Mouse (Mus musculus): ENCODE data around the gene Samd4b. TPM values are rescaled to one million over a fixed set of nuclear protein-coding genes. Genes with fewer than 3 reads are reported as not detected.
A peak's percentile ranks its signal among the peaks of the same experiment; 100 is the strongest.
"Not testable (repeated sequence)": the region's sequence is repeated elsewhere in the genome, so short reads cannot be mapped to it uniquely, and the experiment has no call there.

Gene Samd4b
- polyA plus RNA-seq, 1 experiment from 2014 or later: 26.8 TPM

GRCm38 (mm10) chr7:28619098-28619715 lies 21.3 kb upstream of the Samd4b start:
- Histone ChIP-seq H3K4me2 (replicated peaks) (no peak overlapping the region), H3K9me3 (ENCODE audit: control insufficient read depth, low read length) (no peaks in the 10 kb centered on the region), H3K4me1 (replicated peaks; ENCODE audit: control insufficient read depth, insufficient read depth, low read length) (no peaks in the 10 kb centered on the region), H3K4me3 (replicated peaks; ENCODE audit: low read length) (no peak overlapping the region), H3K27me3 (ENCODE audit: control insufficient read depth, insufficient read depth, low read length) (no peaks in the 10 kb centered on the region), H3K36me3 (replicated peaks; ENCODE audit: control insufficient read depth, insufficient read depth) (no peaks in the 10 kb centered on the region), H3K27ac (no peak overlapping the region), H3K9ac (no peak overlapping the region)
- 81% methylated on average over 9 of the region's 9 CpGs for WGBS
- no peak for DNase-seq (ENCODE audit: low spot score)
- no peak for ATAC-seq (ENCODE audit: low FRiP score)

DNA sequence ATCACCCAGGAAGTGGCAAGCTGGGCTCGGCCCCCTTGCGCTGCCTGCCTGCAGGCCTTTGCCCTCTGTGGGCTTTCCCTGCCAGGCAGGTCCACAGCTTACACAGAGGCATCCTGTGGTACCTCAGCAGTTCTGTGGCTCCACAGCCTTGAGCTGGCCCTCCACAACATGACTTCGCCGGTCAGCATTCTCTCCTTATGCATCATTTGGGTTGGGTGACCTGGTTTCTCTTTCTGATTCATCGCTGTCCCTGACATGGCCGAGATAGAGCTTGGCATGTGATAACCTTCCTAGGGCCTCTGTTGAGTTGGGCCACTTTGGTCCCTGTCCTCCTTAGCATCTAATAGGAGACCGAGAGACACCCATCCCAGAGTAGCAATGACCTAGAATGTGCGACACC lies 8.0 kb upstream of the Samd4b start:
- 92% methylated on average over 8 of the region's 8 CpGs for WGBS

DNA sequence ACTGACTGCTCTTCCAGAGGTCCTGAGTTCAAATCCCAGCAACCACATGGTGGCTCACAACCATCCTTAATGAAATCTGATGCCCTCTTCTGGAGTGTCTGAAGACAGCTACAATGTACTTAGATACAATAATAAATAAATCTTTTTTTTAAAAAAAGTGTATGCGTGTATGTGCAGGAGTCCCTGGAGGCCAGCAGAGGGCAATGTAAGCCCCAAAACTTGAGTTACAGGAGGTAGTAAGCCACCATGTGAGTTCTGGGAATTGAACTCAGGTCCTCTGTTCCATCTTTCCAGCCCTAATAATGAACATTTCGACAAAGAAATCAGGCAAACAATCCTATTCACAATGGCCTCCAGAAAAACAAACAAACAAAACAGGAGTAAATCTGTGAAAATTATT lies 5.8 kb upstream of the Samd4b start:
- H3K4me3 ChIP-seq (replicated peaks; ENCODE audit: low read length); DNase-seq (ENCODE audit: low spot score); H3K9me3 ChIP-seq (ENCODE audit: control insufficient read depth, low read length); ATAC-seq (ENCODE audit: low FRiP score); H3K36me3 ChIP-seq (replicated peaks; ENCODE audit: control insufficient read depth, insufficient read depth); H3K4me1 ChIP-seq (replicated peaks; ENCODE audit: control insufficient read depth, insufficient read depth, low read length); H3K9ac ChIP-seq; H3K4me2 ChIP-seq (replicated peaks); H3K27ac ChIP-seq; H3K27me3 ChIP-seq (ENCODE audit: control insufficient read depth, insufficient read depth, low read length): not testable (repeated sequence)
- WGBS: 85% methylated on average over 2 of the region's 2 CpGs

More for the DNA sequence above, 8.0 kb upstream of the Samd4b start:
- Histone ChIP-seq H3K9ac (no peak overlapping the region), H3K4me3 (replicated peaks; ENCODE audit: low read length) (no peak overlapping the region), H3K4me2 (replicated peaks) (no peak overlapping the region), H3K27me3 (ENCODE audit: control insufficient read depth, insufficient read depth, low read length) (no peaks in the 10 kb centered on the region), H3K36me3 (replicated peaks; ENCODE audit: control insufficient read depth, insufficient read depth) (no peaks in the 10 kb centered on the region), H3K27ac (no peak overlapping the region), H3K4me1 (replicated peaks; ENCODE audit: control insufficient read depth, insufficient read depth, low read length) (no peaks in the 10 kb centered on the region), H3K9me3 (ENCODE audit: control insufficient read depth, low read length) (no peaks in the 10 kb centered on the region)
- DNase-seq (ENCODE audit: low spot score) (no peak), ATAC-seq (ENCODE audit: low FRiP score) (no peak)

- Histone ChIP-seq H3K9me3 (ENCODE audit: control insufficient read depth, low read length) (no peaks in the 10 kb centered on the region), H3K4me2 (replicated peaks) (no peak overlapping the region), H3K9ac (no peak overlapping the region), H3K27me3 (ENCODE audit: control insufficient read depth, insufficient read depth, low read length) (no peaks in the 10 kb centered on the region), H3K36me3 (replicated peaks; ENCODE audit: control insufficient read depth, insufficient read depth) (no peaks in the 10 kb centered on the region), H3K27ac (no peak overlapping the region), H3K4me1 (replicated peaks; ENCODE audit: control insufficient read depth, insufficient read depth, low read length) (0 out of 2 replicates have a peak, but pooled peaks cover 3% of the 10 kb centered on the region), H3K4me3 (replicated peaks; ENCODE audit: low read length) (no peak overlapping the region)
- 78% methylated on average over 5 of the region's 5 CpGs for WGBS
- no peak for ATAC-seq (ENCODE audit: low FRiP score)
- DNase-seq (ENCODE audit: low spot score): no peak
Measured at GRCm38 (mm10) chr7:28603136-28603535, 5.2 kb upstream of the Samd4b start.

GRCm38 (mm10) chr7:28601668-28602067 lies 3.7 kb upstream of the Samd4b start:
- Histone ChIP-seq H3K9me3 (ENCODE audit: control insufficient read depth, low read length) (no peaks in the 10 kb centered on the region), H3K27ac (peak overlapping the region; percentile 2; the same call in 1 of the 2 replicates), H3K4me3 (replicated peaks; ENCODE audit: low read length) (no peak overlapping the region), H3K36me3 (replicated peaks; ENCODE audit: control insufficient read depth, insufficient read depth) (no peaks in the 10 kb centered on the region), H3K27me3 (ENCODE audit: control insufficient read depth, insufficient read depth, low read length) (no peaks in the 10 kb centered on the region), H3K4me1 (replicated peaks; ENCODE audit: control insufficient read depth, insufficient read depth, low read length) (peaks cover 12% of the 10 kb centered on the region), H3K9ac (0 out of 2 replicates have a peak overlapping the region, but pooled peaks have one; percentile 29), H3K4me2 (replicated peaks) (0 out of 2 replicates have a peak overlapping the region, but pooled peaks have one; percentile 26)
- WGBS: 20% methylated on average over 7 of the region's 7 CpGs
- ATAC-seq (ENCODE audit: low FRiP score) (peak; percentile 13; the same call in 1 of the 2 replicates), DNase-seq (ENCODE audit: low spot score) (peak; percentile 89)

DNA sequence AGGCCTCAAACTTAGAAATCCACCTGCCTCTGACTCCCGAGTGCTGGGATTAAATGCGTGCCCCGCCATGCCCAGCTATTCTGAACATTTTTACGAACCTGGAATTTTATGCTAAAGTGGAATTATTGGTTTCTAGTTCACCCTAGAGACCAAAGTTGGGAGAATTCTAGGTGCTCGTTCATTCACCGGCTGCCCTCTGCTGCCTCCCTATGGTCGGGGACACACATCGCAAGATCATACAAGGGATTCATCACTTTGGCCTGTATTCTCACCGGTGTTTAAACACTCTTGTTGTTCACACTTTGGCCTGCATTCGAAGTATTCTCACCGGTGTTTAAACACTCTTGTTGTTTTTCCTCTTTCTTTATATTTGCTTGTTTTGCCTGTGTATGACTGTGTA lies 3.1 kb upstream of the Samd4b start:
- Histone ChIP-seq H3K36me3 (replicated peaks; ENCODE audit: control insufficient read depth, insufficient read depth) (no peaks in the 10 kb centered on the region), H3K27ac (peak overlapping the region; percentile 2; the same call in 1 of the 2 replicates), H3K4me2 (replicated peaks) (no peak overlapping the region), H3K4me3 (replicated peaks; ENCODE audit: low read length) (no peak overlapping the region), H3K9ac (no peak overlapping the region), H3K9me3 (ENCODE audit: control insufficient read depth, low read length) (no peaks in the 10 kb centered on the region), H3K27me3 (ENCODE audit: control insufficient read depth, insufficient read depth, low read length) (no peaks in the 10 kb centered on the region), H3K4me1 (replicated peaks; ENCODE audit: control insufficient read depth, insufficient read depth, low read length) (peaks cover 18% of the 10 kb centered on the region)
- ATAC-seq (ENCODE audit: low FRiP score) (no peak), DNase-seq (ENCODE audit: low spot score) (peak; percentile 71)
- WGBS: 9% methylated on average over 11 of the region's 11 CpGs

- Histone ChIP-seq H3K36me3 (replicated peaks; ENCODE audit: control insufficient read depth, insufficient read depth) (no peaks in the 10 kb centered on the region), H3K9me3 (ENCODE audit: control insufficient read depth, low read length) (no peaks in the 10 kb centered on the region), H3K4me3 (replicated peaks; ENCODE audit: low read length) (no peak overlapping the region), H3K27ac (no peak overlapping the region), H3K9ac (no peak overlapping the region), H3K4me1 (replicated peaks; ENCODE audit: control insufficient read depth, insufficient read depth, low read length) (peaks cover 23% of the 10 kb centered on the region), H3K4me2 (replicated peaks) (no peak overlapping the region), H3K27me3 (ENCODE audit: control insufficient read depth, insufficient read depth, low read length) (no peaks in the 10 kb centered on the region)
- ATAC-seq (ENCODE audit: low FRiP score): no peak
- no peak for DNase-seq (ENCODE audit: low spot score)
- 68% methylated on average over 2 of the region's 2 CpGs for WGBS
Measured at GRCm38 (mm10) chr7:28598951-28599350, 1.0 kb upstream of the Samd4b start.

DNA sequence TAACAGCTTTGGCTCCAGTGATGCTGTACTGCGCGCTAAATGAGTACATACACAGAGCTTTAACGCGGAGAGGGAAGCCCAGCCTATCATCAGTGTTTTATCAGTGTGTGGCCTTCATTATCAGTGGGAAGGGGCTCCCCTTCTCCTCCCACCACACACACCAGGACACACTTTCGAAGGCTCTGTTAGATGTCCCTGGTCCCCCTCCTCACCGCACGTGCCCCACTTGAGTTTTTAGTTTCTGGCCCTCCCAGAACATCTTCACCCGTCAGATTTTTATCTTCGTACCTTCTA lies 720 bp downstream of the Samd4b start:
- Histone ChIP-seq H3K9me3 (ENCODE audit: control insufficient read depth, low read length) (no peaks in the 10 kb centered on the region), H3K9ac (peak overlapping the region; percentile 70), H3K27me3 (ENCODE audit: control insufficient read depth, insufficient read depth, low read length) (no peaks in the 10 kb centered on the region), H3K4me2 (replicated peaks) (peak overlapping the region; percentile 93), H3K36me3 (replicated peaks; ENCODE audit: control insufficient read depth, insufficient read depth) (no peaks in the 10 kb centered on the region), H3K4me1 (replicated peaks; ENCODE audit: control insufficient read depth, insufficient read depth, low read length) (peaks cover 32% of the 10 kb centered on the region), H3K4me3 (replicated peaks; ENCODE audit: low read length) (peak overlapping the region; percentile 65), H3K27ac (0 out of 2 replicates have a peak overlapping the region, but pooled peaks have one; percentile 88)
- DNase-seq (ENCODE audit: low spot score) (no peak), ATAC-seq (ENCODE audit: low FRiP score) (no peak)
- 3% methylated on average over 9 of the region's 9 CpGs for WGBS

GRCm38 (mm10) chr7:28596436-28597276 lies 1.3 kb downstream of the Samd4b start:
- peak overlapping the region; percentile 93 for H3K4me2 ChIP-seq (replicated peaks)
- H3K36me3 ChIP-seq (replicated peaks; ENCODE audit: control insufficient read depth, insufficient read depth): no peaks in the 10 kb centered on the region
- 30% methylated on average over 20 of the region's 20 CpGs for WGBS
- H3K4me1 ChIP-seq (replicated peaks; ENCODE audit: control insufficient read depth, insufficient read depth, low read length): peaks cover 32% of the 10 kb centered on the region
- no peaks in the 10 kb centered on the region for H3K27me3 ChIP-seq (ENCODE audit: control insufficient read depth, insufficient read depth, low read length)
- DNase-seq (ENCODE audit: low spot score): no peak
- peak overlapping the region; percentile 65 for H3K4me3 ChIP-seq (replicated peaks; ENCODE audit: low read length)
- H3K9ac ChIP-seq: peak overlapping the region; percentile 70
- no peaks in the 10 kb centered on the region for H3K9me3 ChIP-seq (ENCODE audit: control insufficient read depth, low read length)
- no peak for ATAC-seq (ENCODE audit: low FRiP score)
- 0 out of 2 replicates have a peak overlapping the region, but pooled peaks have one; percentile 88 for H3K27ac ChIP-seq

All from hindbrain, embryonic 14.5 days (tissue).